Mouse (Mus musculus) lung, adult 2 months (tissue): ENCODE measurements around the gene Hexim2.

Source experiments
- CTCF ChIP-seq: fragments of 200-500 bp; IDR thresholded peaks from 2 replicates; pipeline ENCODE4 v1.5.1; 2011; ENCODE audit warnings: mild to moderate bottlenecking, low read length, control low read depth; ENCODE audit not compliant: insufficient read depth
- POLR2A ChIP-seq: fragments of 200-500 bp; IDR thresholded peaks from 2 replicates; pipeline ENCODE4 v1.6.1; 2011; ENCODE audit warnings: low read depth, mild to moderate bottlenecking, control low read depth, low read length, borderline replicate concordance; ENCODE audit errors: extremely low read depth

- TF ChIP-seq POLR2A: no peak
- no peak for TF ChIP-seq CTCF
Measured at GRCm38 (mm10) chr11:103160738-103161137, 28.5 kb downstream of the Hexim2 start.
